Mouse (Mus musculus): Measurements from ENCODE around the gene Atr. TPM values are rescaled to one million over a fixed set of nuclear protein-coding genes. Genes with fewer than 3 reads are reported as not detected.

The Atr gene
- total RNA-seq, 1 experiment = 29.4 TPM

GRCm38 (mm10) chr9:95959246-95959645 is 101.8 kb downstream of the Atr start:
- TF ChIP-seq HCFC1 (IDR thresholded peaks at IDR 0.05; ENCODE audit: borderline replicate concordance, insufficient read depth, low read length) = no peak
- no peak overlapping the region for H3K27ac ChIP-seq (ENCODE audit: insufficient read depth, low read depth, low read length, poor library complexity, severe bottlenecking)
- no peaks in the 10 kb centered on the region for H3K36me3 ChIP-seq (ENCODE audit: control insufficient read depth, insufficient read depth, low read length, poor library complexity, severe bottlenecking)
- no peaks in the 10 kb centered on the region for H3K9me3 ChIP-seq (ENCODE audit: control insufficient read depth, insufficient read depth, low read depth, low read length)
- no peak for DNase-seq (ENCODE audit: low read depth, low spot score)
- in situ Hi-C loops (cut with MboI; ENCODE audit: low sequenced_read_pairs in 2 of 2, unreplicated experiment in 2 of 2) = no loop called here
- peaks cover 0 to 7% of the 10 kb centered on the region in 2 experiments; a peak in 1 of 4 replicates for H3K4me1 ChIP-seq (ENCODE audit: control insufficient read depth in 2 of 2, insufficient read depth in 2 of 2, low read length in 2 of 2, poor library complexity in 1 of 2)
- H3K4me3 ChIP-seq (ENCODE audit: insufficient read depth in 1 of 2, low read depth in 1 of 2, low read length in 2 of 2, poor library complexity in 1 of 2, severe bottlenecking in 1 of 2) = no peak overlapping the region
- no peak overlapping the region for H3K9ac ChIP-seq (ENCODE audit: insufficient read depth, low read depth, low read length, poor library complexity, severe bottlenecking)

- in situ Hi-C loops (cut with MboI; ENCODE audit: low sequenced_read_pairs in 2 of 2, unreplicated experiment in 2 of 2) = no loop called here
- no peak for DNase-seq (ENCODE audit: low read depth, low spot score)
- Histone ChIP-seq H3K9me3 (ENCODE audit: control insufficient read depth, insufficient read depth, low read depth, low read length) (no peaks in the 10 kb centered on the region), H3K36me3 (ENCODE audit: control insufficient read depth, insufficient read depth, low read length, poor library complexity, severe bottlenecking) (no peaks in the 10 kb centered on the region), H3K27ac (ENCODE audit: insufficient read depth, low read depth, low read length, poor library complexity, severe bottlenecking) (no peak overlapping the region), H3K4me1 (ENCODE audit: control insufficient read depth in 2 of 2, insufficient read depth in 2 of 2, low read length in 2 of 2, poor library complexity in 1 of 2) (peaks cover 0 to 7% of the 10 kb centered on the region in 2 experiments; a peak in 1 of 4 replicates), H3K9ac (ENCODE audit: insufficient read depth, low read depth, low read length, poor library complexity, severe bottlenecking) (no peak overlapping the region), H3K4me3 (ENCODE audit: insufficient read depth in 1 of 2, low read depth in 1 of 2, low read length in 2 of 2, poor library complexity in 1 of 2, severe bottlenecking in 1 of 2) (no peak overlapping the region)
- TF ChIP-seq ZNF384 (IDR thresholded peaks at IDR 0.05; ENCODE audit: low read depth, low read length) (no peak), CHD2 (IDR thresholded peaks at IDR 0.05; ENCODE audit: low read depth, low read length) (no peak), MAFK (IDR thresholded peaks at IDR 0.05; ENCODE audit: insufficient read depth, low read depth, low read length) (no peak), HCFC1 (IDR thresholded peaks at IDR 0.05; ENCODE audit: borderline replicate concordance, insufficient read depth, low read length) (no peak)
These were observed 102.5 kb downstream of the Atr start for GRCm38 (mm10) chr9:95959732-95960428.

- Histone ChIP-seq H3K4me1 (ENCODE audit: control insufficient read depth in 2 of 2, insufficient read depth in 2 of 2, low read length in 2 of 2, poor library complexity in 1 of 2) (peaks cover 0 to 7% of the 10 kb centered on the region in 2 experiments; a peak in 1 of 4 replicates), H3K9ac (ENCODE audit: insufficient read depth, low read depth, low read length, poor library complexity, severe bottlenecking) (no peak overlapping the region), H3K36me3 (ENCODE audit: control insufficient read depth, insufficient read depth, low read length, poor library complexity, severe bottlenecking) (no peaks in the 10 kb centered on the region), H3K27ac (ENCODE audit: insufficient read depth, low read depth, low read length, poor library complexity, severe bottlenecking) (no peak overlapping the region), H3K4me3 (ENCODE audit: insufficient read depth in 1 of 2, low read depth in 1 of 2, low read length in 2 of 2, poor library complexity in 1 of 2, severe bottlenecking in 1 of 2) (no peak overlapping the region), H3K9me3 (ENCODE audit: control insufficient read depth, insufficient read depth, low read depth, low read length) (no peaks in the 10 kb centered on the region)
- no peak for DNase-seq (ENCODE audit: low read depth, low spot score)
- no peak for TF ChIP-seq CHD2 (IDR thresholded peaks at IDR 0.05; ENCODE audit: low read depth, low read length)
- no peak for TF ChIP-seq ZC3H11A (IDR thresholded peaks at IDR 0.05; ENCODE audit: borderline replicate concordance, low read depth, low read length)
- no peak for TF ChIP-seq MAFK (IDR thresholded peaks at IDR 0.05; ENCODE audit: insufficient read depth, low read depth, low read length)
- in situ Hi-C loops (cut with MboI; ENCODE audit: low sequenced_read_pairs in 2 of 2, unreplicated experiment in 2 of 2) = no loop called here
These were observed 103.7 kb downstream of the Atr start for GRCm38 (mm10) chr9:95961058-95961457.

GRCm38 (mm10) chr9:95964037-95964436 is 106.6 kb downstream of the Atr start:
- no peaks in the 10 kb centered on the region; the same call in 1 of the 2 replicates for H3K36me3 ChIP-seq (ENCODE audit: control insufficient read depth, insufficient read depth, low read length, poor library complexity, severe bottlenecking)
- TF ChIP-seq HCFC1 (IDR thresholded peaks at IDR 0.05; ENCODE audit: borderline replicate concordance, insufficient read depth, low read length) = no peak
- no peak for TF ChIP-seq ZC3H11A (IDR thresholded peaks at IDR 0.05; ENCODE audit: borderline replicate concordance, low read depth, low read length)
- TF ChIP-seq CHD2 (IDR thresholded peaks at IDR 0.05; ENCODE audit: low read depth, low read length) = no peak
- no peak for TF ChIP-seq MAFK (IDR thresholded peaks at IDR 0.05; ENCODE audit: insufficient read depth, low read depth, low read length)
- no peak for TF ChIP-seq ZNF384 (IDR thresholded peaks at IDR 0.05; ENCODE audit: low read depth, low read length)
- H3K4me1 ChIP-seq (ENCODE audit: control insufficient read depth in 2 of 2, insufficient read depth in 2 of 2, low read length in 2 of 2, poor library complexity in 1 of 2) = no peaks in the 10 kb centered on the region; a peak in 1 of 4 replicates
- in situ Hi-C loops (cut with MboI; ENCODE audit: low sequenced_read_pairs in 2 of 2, unreplicated experiment in 2 of 2) = no loop called here
- H3K9ac ChIP-seq (ENCODE audit: insufficient read depth, low read depth, low read length, poor library complexity, severe bottlenecking) = no peak overlapping the region
- no peak overlapping the region for H3K27ac ChIP-seq (ENCODE audit: insufficient read depth, low read depth, low read length, poor library complexity, severe bottlenecking)
- no peaks in the 10 kb centered on the region for H3K9me3 ChIP-seq (ENCODE audit: control insufficient read depth, insufficient read depth, low read depth, low read length)
- DNase-seq (ENCODE audit: low read depth, low spot score) = no peak
- no peak overlapping the region for H3K4me3 ChIP-seq (ENCODE audit: insufficient read depth in 1 of 2, low read depth in 1 of 2, low read length in 2 of 2, poor library complexity in 1 of 2, severe bottlenecking in 1 of 2)

DNA sequence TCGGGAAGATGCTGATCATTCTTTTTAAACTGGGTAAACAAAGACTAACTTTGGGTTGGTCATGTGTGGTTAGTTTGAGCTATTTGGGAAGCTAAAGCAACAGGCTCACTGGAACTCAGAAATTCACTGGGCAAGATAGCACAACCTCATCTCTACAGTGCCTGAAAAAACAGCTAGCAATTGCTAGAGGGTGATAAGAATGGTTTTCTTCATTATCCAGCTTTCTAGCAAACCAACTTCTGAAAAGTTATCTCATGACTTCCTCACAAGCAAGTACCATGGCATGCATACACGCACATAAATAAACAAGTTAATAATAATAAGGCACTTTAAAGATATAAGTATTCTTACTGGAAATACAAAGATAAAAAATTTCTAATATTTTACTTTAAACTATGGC is 120.9 kb downstream of the Atr start:
- no peaks in the 10 kb centered on the region for H3K4me1 ChIP-seq (ENCODE audit: control insufficient read depth in 2 of 2, insufficient read depth in 2 of 2, low read length in 2 of 2, poor library complexity in 1 of 2)
- in situ Hi-C loops (cut with MboI; ENCODE audit: low sequenced_read_pairs in 2 of 2, unreplicated experiment in 2 of 2) = no loop called here
- no peaks in the 10 kb centered on the region for H3K9me3 ChIP-seq (ENCODE audit: control insufficient read depth, insufficient read depth, low read depth, low read length)
- peaks cover 11% of the 10 kb centered on the region for H3K36me3 ChIP-seq (ENCODE audit: control insufficient read depth, insufficient read depth, low read length, poor library complexity, severe bottlenecking)
- DNase-seq (ENCODE audit: low read depth, low spot score) = no peak
- H3K27ac ChIP-seq (ENCODE audit: insufficient read depth, low read depth, low read length, poor library complexity, severe bottlenecking) = no peak overlapping the region
- TF ChIP-seq HCFC1 (IDR thresholded peaks at IDR 0.05; ENCODE audit: borderline replicate concordance, insufficient read depth, low read length) (no peak), CHD2 (IDR thresholded peaks at IDR 0.05; ENCODE audit: low read depth, low read length) (no peak), MAFK (IDR thresholded peaks at IDR 0.05; ENCODE audit: insufficient read depth, low read depth, low read length) (no peak), ZNF384 (IDR thresholded peaks at IDR 0.05; ENCODE audit: low read depth, low read length) (no peak), ZC3H11A (IDR thresholded peaks at IDR 0.05; ENCODE audit: borderline replicate concordance, low read depth, low read length) (no peak)
- no peak overlapping the region for H3K9ac ChIP-seq (ENCODE audit: insufficient read depth, low read depth, low read length, poor library complexity, severe bottlenecking)
- no peak overlapping the region for H3K4me3 ChIP-seq (ENCODE audit: insufficient read depth in 1 of 2, low read depth in 1 of 2, low read length in 2 of 2, poor library complexity in 1 of 2, severe bottlenecking in 1 of 2)
